Mouse (Mus musculus) left cerebral cortex, postnatal 36 days (tissue): ENCODE measurements at regions not wholly inside any gene's neighbourhood (a gene's known extent, or its start where the extent isn't known, plus 50 kb on each side); places are given as distances from the start of the nearest gene placed in this dataset.

Experiments
- DNase-seq, 2 experiments: peaks; one replicate each; pipeline ENCODE4 v3.0.0; 2021 to 2022; ENCODE audit warnings: low spot score in 2 of 2, mixed read lengths in 1 of 2
- intact Hi-C: fragments of 180-260 bp; cut with DNase I; formaldehyde crosslinking; loops from one replicate; pipeline ENCODE4 v1.15.1; 2025

DNA sequence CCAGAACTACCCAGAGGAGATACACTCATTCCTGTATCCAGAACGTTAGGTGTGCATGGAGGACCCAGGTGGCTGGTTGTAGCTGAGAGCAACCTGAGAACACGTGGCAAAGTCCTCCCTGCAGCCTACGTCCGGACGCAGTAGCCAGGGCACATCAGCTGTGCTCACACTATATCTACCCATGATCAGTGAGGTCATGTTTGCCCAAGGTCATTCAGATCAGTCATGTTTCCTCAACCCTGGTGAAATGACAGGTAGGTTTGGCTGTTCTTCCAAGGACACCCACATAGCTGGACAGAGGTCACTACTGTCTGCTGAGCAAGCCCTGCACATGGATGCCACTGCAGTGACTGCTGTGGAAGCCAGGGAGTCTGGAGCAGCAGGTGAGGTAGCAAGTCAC lies 109.8 kb upstream of the Irf2bp2 start:
- intact Hi-C loops: no loop called here
- DNase-seq: no peak

- intact Hi-C loops: no loop called here
- DNase-seq: no peak
Observed at GRCm38 (mm10) chr8:126702294-126702693, 108.5 kb upstream of the Irf2bp2 start.

DNA sequence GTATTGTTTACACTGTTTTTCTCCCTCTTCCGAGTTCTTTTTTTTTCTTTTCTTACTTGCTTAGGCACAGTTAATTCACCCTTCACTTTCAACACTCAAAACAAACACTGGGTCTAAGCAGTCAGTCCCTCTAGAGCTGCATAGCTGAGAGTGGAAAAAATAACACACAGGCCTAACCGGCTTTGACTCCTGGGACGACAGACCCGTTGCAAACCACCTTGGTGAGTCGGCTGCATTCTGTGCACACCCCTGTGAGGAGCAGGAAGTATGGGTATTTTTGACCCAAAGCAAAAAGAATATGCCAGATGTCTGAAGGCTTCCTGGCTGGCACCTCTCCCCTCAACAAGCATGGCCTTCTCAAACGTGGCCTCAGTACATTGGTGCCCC lies 105.6 kb upstream of the Irf2bp2 start:
- intact Hi-C loops: no loop called here
- DNase-seq: no peak

GRCm38 (mm10) chr8:126698601-126699388 lies 105.0 kb upstream of the Irf2bp2 start:
- DNase-seq: no peak
- intact Hi-C loops: no loop called here

DNA sequence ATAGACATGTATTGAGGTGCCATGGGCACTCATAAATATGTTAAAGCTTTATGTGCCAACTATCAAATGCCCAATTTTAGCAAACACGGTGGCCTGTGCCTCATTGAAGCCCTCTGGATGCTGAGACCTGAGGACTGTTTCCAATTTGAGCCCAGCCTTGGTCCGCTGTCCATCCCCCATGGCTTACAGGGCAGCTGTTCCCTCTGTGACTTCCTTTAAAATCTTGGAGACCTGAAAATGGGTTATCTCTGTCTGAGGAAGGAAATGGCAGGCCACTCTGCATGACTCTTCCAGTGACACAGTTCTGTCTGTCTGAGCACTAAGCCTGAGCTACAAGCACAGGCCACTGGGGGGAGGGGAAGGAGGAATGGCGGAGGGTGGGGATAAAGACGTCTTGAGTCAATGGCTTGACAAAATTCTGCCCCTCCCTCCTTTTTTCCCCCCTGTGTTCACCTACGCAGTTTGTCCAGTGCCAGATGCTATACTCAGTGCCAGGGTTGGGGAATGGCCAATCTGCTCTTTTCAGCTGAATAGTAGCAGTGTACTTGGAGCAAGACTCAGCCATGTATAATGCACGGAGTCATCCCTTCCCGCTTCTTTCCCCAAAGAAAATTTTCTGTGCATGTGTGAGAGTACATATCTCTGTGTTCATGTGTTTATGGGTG lies 102.7 kb upstream of the Irf2bp2 start:
- intact Hi-C loops: no loop called here
- no peak for DNase-seq

- intact Hi-C loops: no loop called here
- DNase-seq: peak; percentile 83 to 85
Observed at GRCm38 (mm10) chr8:126694370-126694769, 100.6 kb upstream of the Irf2bp2 start.

GRCm38 (mm10) chr8:126693642-126694041 lies 99.9 kb upstream of the Irf2bp2 start:
- intact Hi-C loops: no loop called here
- DNase-seq: no peak

GRCm38 (mm10) chr8:126692711-126693110 lies 98.9 kb upstream of the Irf2bp2 start:
- DNase-seq: no peak
- intact Hi-C loops: no loop called here

GRCm38 (mm10) chr8:126692263-126692662 lies 98.5 kb upstream of the Irf2bp2 start:
- intact Hi-C loops: no loop called here
- no peak for DNase-seq

DNA sequence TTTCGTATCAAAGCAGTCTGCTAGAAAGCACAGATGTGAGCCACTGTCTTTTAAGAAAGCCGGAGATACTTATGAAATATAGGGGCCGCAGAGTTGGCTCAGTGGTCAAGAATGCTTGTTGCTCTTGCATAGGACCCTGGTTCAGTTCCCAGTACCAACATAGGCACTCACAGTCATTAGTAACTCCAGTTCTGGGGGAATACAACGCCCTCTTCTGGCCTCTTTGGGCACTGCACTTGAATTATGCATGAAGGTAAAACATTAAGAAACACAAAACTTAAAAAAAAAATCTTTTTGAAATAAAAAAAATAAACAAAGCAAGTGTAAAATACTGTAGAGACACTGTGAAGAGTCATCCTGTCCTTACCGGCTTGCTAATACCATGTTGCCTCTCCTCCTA lies 94.7 kb upstream of the Irf2bp2 start:
- intact Hi-C loops: no loop called here
- DNase-seq: no peak

GRCm38 (mm10) chr8:126688014-126688413 lies 94.2 kb upstream of the Irf2bp2 start:
- intact Hi-C loops: no loop called here
- no peak for DNase-seq

GRCm38 (mm10) chr8:126686827-126687226 lies 93.0 kb upstream of the Irf2bp2 start:
- no peak for DNase-seq
- intact Hi-C loops: no loop called here

GRCm38 (mm10) chr8:126685365-126685764 lies 91.6 kb upstream of the Irf2bp2 start:
- intact Hi-C loops: no loop called here
- peak in 1 of 2 experiments; percentile 29 for DNase-seq

DNA sequence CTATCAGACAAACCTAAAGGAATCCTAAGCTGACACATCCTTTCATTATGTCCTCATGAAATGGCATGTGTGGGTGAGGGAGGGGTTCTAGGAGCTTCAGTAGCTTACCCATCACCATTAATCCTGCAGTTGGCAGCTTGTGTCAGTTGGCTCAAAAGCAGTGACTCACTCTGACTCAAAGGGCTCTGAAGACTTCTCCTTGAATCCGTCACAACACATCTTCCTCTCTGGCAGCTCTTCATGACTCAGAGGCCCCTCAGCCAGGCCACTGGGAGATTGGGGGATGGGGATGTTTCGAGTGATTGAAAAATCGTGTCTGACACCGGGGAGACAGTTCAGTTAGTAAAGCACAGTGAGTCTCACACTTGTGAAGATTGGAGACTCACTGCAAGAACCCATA lies 90.2 kb upstream of the Irf2bp2 start:
- intact Hi-C loops: no loop called here
- no peak for DNase-seq

DNA sequence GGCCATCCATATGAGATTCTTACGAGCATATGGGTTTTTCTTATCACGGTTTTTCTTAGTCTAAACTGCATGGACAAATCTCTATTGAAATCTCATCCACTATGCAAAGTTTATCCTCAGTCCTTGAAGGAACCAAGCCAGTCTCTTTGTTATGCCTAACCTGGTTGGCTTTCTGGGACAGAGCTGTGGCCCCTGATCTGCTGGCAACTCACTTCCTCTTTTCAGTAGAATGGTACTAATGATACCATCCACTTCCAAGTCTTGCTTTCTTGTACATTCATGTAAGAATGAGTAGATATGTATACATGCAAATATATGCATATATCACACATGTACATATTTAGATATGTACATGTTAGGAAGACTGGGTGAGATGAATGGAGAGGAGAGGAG lies 89.8 kb upstream of the Irf2bp2 start:
- intact Hi-C loops: no loop called here
- no peak for DNase-seq

DNA sequence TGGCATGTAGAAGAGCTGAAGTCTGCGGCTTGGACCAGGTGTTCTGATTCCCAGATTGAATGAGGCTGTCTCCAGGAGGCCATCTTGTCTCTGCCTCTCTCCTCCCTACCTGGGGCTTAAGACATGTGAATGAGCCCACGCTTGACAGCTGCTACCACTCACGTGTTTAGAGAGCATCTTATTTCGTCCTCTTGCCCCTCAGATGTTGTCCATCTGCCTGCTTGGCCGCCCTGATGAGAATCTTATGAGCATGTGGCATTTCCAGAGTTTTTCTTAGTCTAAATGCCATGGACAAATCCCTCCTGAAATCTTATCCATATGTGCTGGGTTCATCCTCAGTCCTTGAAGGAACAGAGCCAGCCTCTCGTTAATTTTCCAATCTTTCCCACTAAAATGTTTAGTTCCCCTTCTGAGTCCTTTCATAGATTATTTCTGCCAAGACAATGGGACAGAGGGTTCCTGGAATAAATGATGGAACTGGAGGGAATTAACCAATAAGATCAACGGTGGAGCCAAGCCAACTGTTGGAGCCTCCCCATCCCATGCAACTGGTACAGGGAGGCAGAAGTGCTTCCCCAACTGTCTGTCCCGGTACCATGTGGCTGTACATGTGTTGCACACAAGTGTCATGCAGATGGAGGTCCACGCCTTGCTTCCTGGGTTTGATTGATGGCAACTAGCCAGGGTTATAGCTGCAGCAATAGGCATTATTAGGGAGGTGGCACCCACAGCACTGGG lies 89.2 kb upstream of the Irf2bp2 start:
- intact Hi-C loops: no loop called here
- no peak for DNase-seq

DNA sequence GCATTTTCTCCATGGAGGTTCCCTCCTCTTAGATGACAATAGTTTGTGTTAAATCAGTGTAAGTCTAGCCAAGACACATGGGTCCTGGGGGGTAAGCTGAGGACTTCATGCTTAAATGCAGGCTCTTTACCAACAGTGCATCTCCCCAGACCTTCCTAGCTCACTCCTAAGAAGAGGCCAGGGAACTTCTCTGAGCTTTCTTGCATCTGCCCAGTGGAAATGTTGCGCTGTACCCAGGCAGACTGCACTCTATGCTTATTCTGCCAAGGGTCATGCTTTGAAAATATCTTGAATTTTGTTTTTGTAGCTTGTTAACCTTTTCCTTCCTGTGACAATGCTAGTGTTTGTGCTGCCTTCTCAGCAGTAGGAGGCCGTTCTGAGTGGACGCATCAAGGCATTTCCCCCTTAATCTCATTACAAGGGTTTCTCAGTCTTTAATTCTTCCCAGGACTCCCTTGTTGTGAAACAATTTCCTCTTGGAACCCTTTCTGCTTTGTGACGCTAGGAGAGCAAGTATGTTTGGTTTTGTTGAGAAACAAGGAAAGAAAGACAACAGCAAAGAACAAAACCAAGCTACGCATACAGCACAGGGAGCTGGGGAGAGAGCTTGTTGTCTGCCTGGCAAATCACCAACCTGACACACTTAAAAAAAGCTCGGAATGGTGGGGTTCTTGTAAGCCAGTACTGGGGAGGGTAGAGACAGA lies 88.3 kb upstream of the Irf2bp2 start:
- no peak for DNase-seq
- intact Hi-C loops: no loop called here

DNA sequence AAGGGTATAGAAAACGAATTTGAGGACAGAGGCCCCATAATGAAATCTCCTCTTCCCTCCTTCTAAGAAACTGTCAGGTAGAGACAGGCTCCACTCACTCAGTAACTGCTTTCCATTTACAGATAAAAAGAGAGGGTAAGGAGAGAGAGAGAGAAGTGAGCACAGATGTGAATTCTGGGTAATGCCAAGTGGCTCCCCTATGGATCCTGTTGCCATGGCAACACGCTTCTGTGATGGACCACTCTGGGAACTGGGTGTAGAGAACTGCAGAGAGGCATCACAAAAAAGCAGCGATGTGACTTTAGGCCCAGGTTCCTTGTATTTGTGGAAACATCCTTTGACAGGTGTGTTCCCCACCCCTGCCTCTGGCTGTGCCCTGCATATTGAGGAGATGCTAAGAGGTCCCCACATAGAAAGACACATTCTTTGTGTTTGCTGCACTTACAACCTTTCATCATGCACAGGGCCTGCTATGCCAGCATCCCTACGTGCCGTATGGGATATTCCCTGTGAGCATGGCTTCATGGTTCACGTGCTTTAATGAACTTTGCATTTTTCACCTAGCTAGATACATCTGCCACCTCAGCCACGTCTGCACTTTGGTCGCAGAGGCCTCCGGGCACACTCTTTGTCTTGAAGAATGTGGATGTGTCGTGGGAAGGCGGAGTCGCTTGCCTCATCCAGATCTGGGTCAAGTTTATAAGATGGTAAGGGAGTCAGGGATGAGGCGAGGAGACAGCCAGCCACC lies 84.4 kb upstream of the Irf2bp2 start:
- no peak for DNase-seq
- intact Hi-C loops: no loop called here

- intact Hi-C loops: no loop called here
- DNase-seq: peak; percentile 53 to 65
Observed at GRCm38 (mm10) chr8:126675153-126675552, 81.4 kb upstream of the Irf2bp2 start.
